11 mouse cellular contexts compared by ENCODE assay signal in genomic region chr4:139489946-139490345, GRCm38 (mm10). TPM values are rescaled to one million over a fixed set of nuclear protein-coding genes. Genes with fewer than 3 reads are reported as not detected.
A peak's percentile ranks its signal among the peaks of the same experiment; 100 is the strongest.
DNase-seq lines count a peak whose midpoint lies in the region; ATAC-seq lines count a peak whose summit lies in the region.
"Had no signal": no experiment of that assay in that cellular context is flagged by ENCODE, and none has a peak within 500 bp of the region (broad histone marks: within the 10 kb centered on the region; RNA-seq: fewer than 3 reads in every experiment).

No protein-coding gene starts in this region.

- no peak overlapping the region; the same call in 1 of the 2 replicates for H3K27ac ChIP-seq in hindbrain, embryonic 16.5 days (ENCODE audit: low read depth, low read length)
- H3K27ac ChIP-seq in hindbrain, embryonic 11.5 days (ENCODE audit: low read depth, low read length) = no peak overlapping the region
- H3K27ac ChIP-seq: kidney, embryonic 15.5 days; neural tube, embryonic 13.5 days had no signal

- peaks cover 29% of the 10 kb centered on the region for H3K36me3 ChIP-seq in hindbrain, embryonic 16.5 days (ENCODE audit: control insufficient read depth, insufficient read depth, low read length)
- peaks cover 5% of the 10 kb centered on the region; the same call in 1 of the 2 replicates for H3K36me3 ChIP-seq in hindbrain, embryonic 11.5 days (ENCODE audit: control insufficient read depth, insufficient read depth, low read length)

- no peaks in the 10 kb centered on the region for H3K27me3 ChIP-seq in hindbrain, embryonic 16.5 days (replicated peaks; ENCODE audit: control insufficient read depth, insufficient read depth, low read length)
- no peaks in the 10 kb centered on the region for H3K27me3 ChIP-seq in hindbrain, embryonic 11.5 days (ENCODE audit: control insufficient read depth, insufficient read depth, low read length)
- H3K27me3 ChIP-seq: kidney, embryonic 15.5 days; neural tube, embryonic 13.5 days had no signal

- intact Hi-C loops in heart, postnatal 10 days (cut with DNase I) = no loop called here

- H3K4me2 ChIP-seq in hindbrain, embryonic 16.5 days (ENCODE audit: low read length) = no peak overlapping the region
- H3K4me2 ChIP-seq in hindbrain, embryonic 11.5 days (replicated peaks; ENCODE audit: low read depth, low read length) = no peak overlapping the region
- H3K4me2 ChIP-seq: kidney, embryonic 15.5 days; neural tube, embryonic 13.5 days had no signal

- H3K9me3 ChIP-seq in hindbrain, embryonic 16.5 days (ENCODE audit: control insufficient read depth, low read length) = no peaks in the 10 kb centered on the region
- no peaks in the 10 kb centered on the region for H3K9me3 ChIP-seq in hindbrain, embryonic 11.5 days (ENCODE audit: control insufficient read depth, low read length)
- H3K9me3 ChIP-seq: kidney, embryonic 15.5 days; megakaryocyte, embryonic 14.5 days; neural tube, embryonic 13.5 days had no signal

- no peak overlapping the region for H3K4me3 ChIP-seq in hindbrain, embryonic 16.5 days (ENCODE audit: low read length)
- H3K4me3 ChIP-seq in hindbrain, embryonic 11.5 days (ENCODE audit: low read depth, low read length) = no peak overlapping the region
- H3K4me3 ChIP-seq: kidney, embryonic 15.5 days; megakaryocyte, embryonic 14.5 days; neural tube, embryonic 13.5 days had no signal

- H3K9ac ChIP-seq in hindbrain, embryonic 16.5 days (ENCODE audit: low read depth, low read length) = no peak overlapping the region
- H3K9ac ChIP-seq in hindbrain, embryonic 11.5 days (ENCODE audit: low read depth, low read length) = no peak overlapping the region
- H3K9ac ChIP-seq: kidney, embryonic 15.5 days; neural tube, embryonic 13.5 days had no signal

- peak; percentile 43; the same call in 1 of the 2 replicates for ATAC-seq in hindbrain, embryonic 16.5 days
- no peak for ATAC-seq in hindbrain, embryonic 11.5 days (ENCODE audit: low FRiP score)

- no peak for DNase-seq in hindbrain, embryonic 11.5 days (ENCODE audit: low spot score)
- peak; percentile 94 for DNase-seq in Muller cell, postnatal 12 days (ENCODE audit: inconsistent ontology term)
- peak; percentile 92 for DNase-seq in cerebellum, adult 11-12 months
- DNase-seq in heart, postnatal 10 days = peak; percentile 37 to 54
- DNase-seq in testis, postnatal 14 days (ENCODE audit: low spot score) = no peak
- no peak for DNase-seq in lung, postnatal 14 days
- DNase-seq: thymus, postnatal 36 days had no signal

- WGBS in hindbrain, embryonic 16.5 days = 53% methylated on average over 1 of the region's 1 CpGs
- 80% methylated on average over 1 of the region's 1 CpGs for WGBS in hindbrain, embryonic 11.5 days

- no peaks in the 10 kb centered on the region; the same call in 1 of the 2 replicates for H3K4me1 ChIP-seq in hindbrain, embryonic 16.5 days (ENCODE audit: control insufficient read depth, insufficient read depth, low read depth, low read length)
- no peaks in the 10 kb centered on the region; the same call in 1 of the 2 replicates for H3K4me1 ChIP-seq in hindbrain, embryonic 11.5 days (replicated peaks; ENCODE audit: control insufficient read depth, insufficient read depth, low read length)

RNA-seq across cellular contexts. Expression of gene Iffo2, which starts 40.4 kb away (rescaled TPM):
- polyA plus RNA-seq in hindbrain, embryonic 16.5 days (2015; fragmentation: Nextera tagmentation; extraction: Ambion mirVana) = 3.5 and 3.9 TPM in 2 replicates
- polyA plus RNA-seq in hindbrain, embryonic 11.5 days (2014; fragmentation: Nextera tagmentation; extraction: Ambion mirVana) = 3.3 and 4.8 TPM in 2 replicates
- 10 to 100 TPM; 11.5 to 13.0 TPM for total RNA-seq in heart, postnatal 10 days (2021)

Comparison
In these comparisons a context has a peak if more than half of its experiments do, and no peak if none do; other contexts are left out.
1. DNase-seq: peak in Muller cell, postnatal 12 days (single experiment), cerebellum, adult 11-12 months (single experiment) and heart, postnatal 10 days (2 of 2); none in hindbrain, embryonic 11.5 days (single experiment), testis, postnatal 14 days (single experiment) and lung, postnatal 14 days (single experiment).